Mouse (Mus musculus) frontal cortex, postnatal 14 days (tissue): ENCODE data around the gene Clip2.
A peak's percentile ranks its signal among the peaks of the same experiment; 100 is the strongest.
"Not testable (repeated sequence)": the region's sequence is repeated elsewhere in the genome, so short reads cannot be mapped to it uniquely, and the experiment has no call there.

ENCODE experiments used
- DNase-seq, 2 experiments: peaks; one replicate each; pipeline ENCODE4 v3.0.0; 2022; ENCODE audit warnings: low spot score in 2 of 2

The Clip2 gene

GRCm38 (mm10) chr5:134490465-134490864 lies 61.8 kb downstream of the Clip2 start:
- no peak for DNase-seq

GRCm38 (mm10) chr5:134489583-134489982 lies 62.7 kb downstream of the Clip2 start:
- no peak for DNase-seq

GRCm38 (mm10) chr5:134488596-134488995 lies 63.6 kb downstream of the Clip2 start:
- DNase-seq: no peak

- DNase-seq: no peak
These were observed 64.2 kb downstream of the Clip2 start for GRCm38 (mm10) chr5:134488042-134488441.

- peak in 1 of 2 experiments; percentile 63 for DNase-seq
These were observed 66.2 kb downstream of the Clip2 start for GRCm38 (mm10) chr5:134485900-134486665.

- no peak for DNase-seq
These were observed 67.0 kb downstream of the Clip2 start for GRCm38 (mm10) chr5:134485183-134485730.

GRCm38 (mm10) chr5:134483291-134483690 lies 68.9 kb downstream of the Clip2 start:
- no peak for DNase-seq

- DNase-seq: no peak
These were observed 69.9 kb downstream of the Clip2 start for GRCm38 (mm10) chr5:134482331-134482730.

- not testable (repeated sequence) for DNase-seq
These were observed 73.3 kb downstream of the Clip2 start for GRCm38 (mm10) chr5:134478886-134479285.

GRCm38 (mm10) chr5:134475686-134476085 lies 76.5 kb downstream of the Clip2 start:
- DNase-seq: not testable (repeated sequence)

GRCm38 (mm10) chr5:134475006-134475605 lies 77.1 kb downstream of the Clip2 start:
- no peak for DNase-seq

- DNase-seq: no peak
These were observed 78.3 kb downstream of the Clip2 start for GRCm38 (mm10) chr5:134473902-134474301.

- no peak for DNase-seq
These were observed 81.6 kb downstream of the Clip2 start for GRCm38 (mm10) chr5:134470538-134471169.

GRCm38 (mm10) chr5:134469559-134470150 lies 82.6 kb downstream of the Clip2 start:
- no peak for DNase-seq

- no peak for DNase-seq
These were observed 84.0 kb downstream of the Clip2 start for GRCm38 (mm10) chr5:134468158-134468765.

- no peak for DNase-seq
These were observed 85.1 kb downstream of the Clip2 start for GRCm38 (mm10) chr5:134467030-134467549.

GRCm38 (mm10) chr5:134466296-134467029 lies 85.8 kb downstream of the Clip2 start:
- DNase-seq: peak in 1 of 2 experiments; percentile 38

GRCm38 (mm10) chr5:134465197-134465596 lies 87.0 kb downstream of the Clip2 start:
- no peak for DNase-seq

GRCm38 (mm10) chr5:134464225-134464624 lies 88.0 kb downstream of the Clip2 start:
- DNase-seq: no peak

- no peak for DNase-seq
These were observed 89.5 kb downstream of the Clip2 start for GRCm38 (mm10) chr5:134462731-134463130.

GRCm38 (mm10) chr5:134462316-134462715 lies 89.9 kb downstream of the Clip2 start:
- no peak for DNase-seq
